Mouse (Mus musculus) cortical plate, adult 2 months (tissue): ENCODE data around the gene Bptf.

Experiments
- CTCF ChIP-seq: fragments of 200-500 bp; IDR thresholded peaks from 2 replicates; pipeline ENCODE4 v1.5.1; 2011; ENCODE audit warnings: mild to moderate bottlenecking, control low read depth, low read length; ENCODE audit not compliant: insufficient read depth; ENCODE audit errors: extremely low read depth
- POLR2A ChIP-seq: fragments of 200-500 bp; IDR thresholded peaks from 2 replicates; pipeline ENCODE4 v1.6.1; 2011; ENCODE audit warnings: mild to moderate bottlenecking, low read length, control low read depth; ENCODE audit not compliant: insufficient read depth; ENCODE audit errors: extremely low read depth

GRCm38 (mm10) chr11:107046766-107047620 lies 84.9 kb downstream of the Bptf start:
- TF ChIP-seq POLR2A, result no peak
- TF ChIP-seq CTCF, result no peak
